Mouse (Mus musculus): Measurements from ENCODE around the gene Zbtb12. TPM values are rescaled to one million over a fixed set of nuclear protein-coding genes. Genes with fewer than 3 reads are reported as not detected.

Zbtb12 gene
- total and polyA plus RNA-seq, 3 experiments = 2.4 to 9.3 (median 8.5) TPM

DNA sequence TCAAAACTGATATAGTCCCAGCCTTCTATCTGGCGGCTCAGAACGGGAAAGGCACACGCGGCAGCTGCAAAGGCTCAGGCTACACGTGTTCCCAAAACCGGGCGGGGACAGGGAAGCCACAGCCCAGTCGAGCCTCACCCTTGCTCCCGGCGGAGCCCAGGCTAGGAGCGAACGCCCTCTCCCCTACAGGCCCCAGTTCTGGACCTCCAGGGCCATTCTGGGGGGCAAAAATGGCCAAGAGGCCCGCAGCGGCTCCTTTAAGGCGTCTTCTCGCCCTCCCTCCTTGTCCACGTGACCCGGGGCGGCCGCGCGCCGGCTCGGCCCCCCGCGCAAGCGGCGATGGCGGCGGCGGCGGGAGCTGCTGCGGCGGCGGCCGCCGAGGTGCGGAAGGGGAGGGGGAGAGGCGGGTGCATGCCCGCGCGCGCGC, 18.9 kb downstream of the Zbtb12 start, which contains the start of the genes C2 and Ehmt2:
Gene C2 (minus strand): TSS at position 106 of the 427 bp plus-strand sequence.
Gene Ehmt2 (plus strand): TSS at position 310 of the 427 bp plus-strand sequence.
- in situ Hi-C loops (cut with MboI; ENCODE audit: low pct_ligation_motif_present, low pct_unique_long_range_greater_than_20kb, low sequenced_read_pairs) = no loop called here
- H3K4me1 ChIP-seq (ENCODE audit: control insufficient read depth in 1 of 2, insufficient read depth in 2 of 2) = peaks cover 7 to 32% of the 10 kb centered on the region in 2 experiments

DNA sequence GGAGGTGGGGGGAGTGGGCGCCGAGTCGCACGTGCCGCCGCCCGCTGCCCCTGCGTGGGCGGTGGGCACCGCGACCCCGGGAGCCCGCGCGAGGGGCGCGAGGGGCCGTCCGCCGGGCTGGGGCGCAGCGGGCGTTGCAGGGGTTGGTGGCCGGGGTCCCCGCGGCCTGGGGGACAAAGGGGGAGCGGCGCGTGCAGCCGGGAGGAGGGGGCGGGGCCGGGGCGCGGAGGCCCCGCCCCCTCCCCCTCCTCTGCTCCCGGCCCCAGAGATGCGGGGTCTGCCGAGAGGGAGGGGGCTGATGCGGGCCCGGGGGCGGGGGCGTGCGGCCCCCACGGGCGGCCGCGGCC, 19.4 kb downstream of the Zbtb12 start:
- H3K27ac ChIP-seq (ENCODE audit: insufficient read depth, low read depth) = peak overlapping the region; percentile 89; the same call in 1 of the 2 replicates
- peaks cover 17% of the 10 kb centered on the region for H3K79me2 ChIP-seq (replicated peaks; ENCODE audit: control insufficient read depth, extremely low read depth, insufficient read depth, poor library complexity, severe bottlenecking)
- peaks cover 7 to 29% of the 10 kb centered on the region in 2 experiments for H3K4me1 ChIP-seq (ENCODE audit: control insufficient read depth in 1 of 2, insufficient read depth in 2 of 2)
- H3K4me3 ChIP-seq (replicated peaks in 1 of 3; ENCODE audit: low read depth in 2 of 3, low read length in 2 of 3, poor library complexity in 1 of 3) = peak overlapping the region; percentile 91 to 93 (median 92)
- DNase-seq (ENCODE audit: extremely low read depth) = no peak
- in situ Hi-C loops (cut with MboI; ENCODE audit: low pct_ligation_motif_present, low pct_unique_long_range_greater_than_20kb, low sequenced_read_pairs) (no loop called here), dilution Hi-C loops (cut with MboI; ENCODE audit: extremely low pct_ligation_motif_present, extremely low pct_unique_long_range_greater_than_20kb, low sequenced_read_pairs) (no loop called here)
- no peak for TF ChIP-seq E2F4 (IDR thresholded peaks at IDR 0.05; ENCODE audit: insufficient replicate concordance, low read depth, low read length)
- TF ChIP-seq BHLHE40 (IDR thresholded peaks at IDR 0.05; ENCODE audit: low read depth, low read length) = 0 out of 2 replicates have a peak, but pooled peaks have one; percentile 2
- no peaks in the 10 kb centered on the region for H3K27me3 ChIP-seq (replicated peaks)
- H3K36me3 ChIP-seq (replicated peaks in 1 of 2; ENCODE audit: control insufficient read depth in 1 of 2, insufficient read depth in 1 of 2, low read length in 1 of 2) = peaks cover 17 to 40% of the 10 kb centered on the region in 2 experiments
- peak overlapping the region; percentile 18; the same call in 1 of the 2 replicates for H3K4me2 ChIP-seq (ENCODE audit: insufficient read depth, low read depth, poor library complexity, severe bottlenecking)
- H3K9me3 ChIP-seq (replicated peaks; ENCODE audit: low read length) = peaks cover 5% of the 10 kb centered on the region
- H3K9ac ChIP-seq (ENCODE audit: insufficient read depth, low read depth) = peak overlapping the region; percentile 94

More for the DNA sequence above, 18.9 kb downstream of the Zbtb12 start, which contains the start of the genes C2 and Ehmt2:
- peaks cover 5% of the 10 kb centered on the region for H3K9me3 ChIP-seq (replicated peaks; ENCODE audit: low read length)
- H3K27ac ChIP-seq (ENCODE audit: insufficient read depth, low read depth) = peak within 1 kb of the TSS; percentile 89
- peaks cover 17% of the 10 kb centered on the region for H3K79me2 ChIP-seq (replicated peaks; ENCODE audit: control insufficient read depth, extremely low read depth, insufficient read depth, poor library complexity, severe bottlenecking)
- H3K36me3 ChIP-seq (replicated peaks in 1 of 2; ENCODE audit: control insufficient read depth in 1 of 2, insufficient read depth in 1 of 2, low read length in 1 of 2) = peaks cover 12 to 35% of the 10 kb centered on the region in 2 experiments
- peak; percentile 65 for DNase-seq (ENCODE audit: extremely low read depth)
- peak within 1 kb of the TSS; percentile 94 for H3K9ac ChIP-seq (ENCODE audit: insufficient read depth, low read depth)
- dilution Hi-C loops (cut with MboI; ENCODE audit: extremely low pct_ligation_motif_present, extremely low pct_unique_long_range_greater_than_20kb, low sequenced_read_pairs) = no loop called here
- peak within 1 kb of the TSS; percentile 84 for H3K4me2 ChIP-seq (ENCODE audit: insufficient read depth, low read depth, poor library complexity, severe bottlenecking)
- TF ChIP-seq HCFC1 (IDR thresholded peaks at IDR 0.05; ENCODE audit: low read depth, low read length) (peak; percentile 46), MXI1 (IDR thresholded peaks at IDR 0.05; ENCODE audit: low read depth, low read length) (peak; percentile 99), KAT2A (IDR thresholded peaks at IDR 0.05; ENCODE audit: insufficient replicate concordance, low read length) (no peak), SIN3A (IDR thresholded peaks at IDR 0.05; ENCODE audit: low read length) (peak; percentile 73; the same call in 1 of the 2 replicates), EP300 (IDR thresholded peaks at IDR 0.05; ENCODE audit: low read length) (no peak), NRF1 (IDR thresholded peaks at IDR 0.05; ENCODE audit: low read depth, low read length) (peak; percentile 71), MEF2A (IDR thresholded peaks at IDR 0.05; ENCODE audit: borderline replicate concordance, low read depth, low read length) (peak; percentile 55; the same call in 1 of the 2 replicates), MAZ (IDR thresholded peaks at IDR 0.05; ENCODE audit: low read depth, low read length) (peak; percentile 84), IRF4 (IDR thresholded peaks at IDR 0.05; ENCODE audit: low read depth, low read length) (peak; percentile 27; the same call in 1 of the 2 replicates), USF1 (IDR thresholded peaks at IDR 0.05; ENCODE audit: low read depth, low read length) (peak; percentile 88), CHD1 (IDR thresholded peaks at IDR 0.05; ENCODE audit: low read depth, low read length) (no peak), ZC3H11A (IDR thresholded peaks at IDR 0.05; ENCODE audit: low read depth, low read length) (no peak), BHLHE40 (IDR thresholded peaks at IDR 0.05; ENCODE audit: low read depth, low read length) (peak; percentile 81), USF2 (conservative IDR thresholded peaks at IDR 0.05; ENCODE audit: low read depth, low read length) (peak; percentile 62), ELF1 (IDR thresholded peaks at IDR 0.05; ENCODE audit: low read depth, low read length) (peak; percentile 42), NELFE (IDR thresholded peaks at IDR 0.05; ENCODE audit: low read depth, low read length) (peak; percentile 65; the same call in 1 of the 2 replicates), TCF12 (IDR thresholded peaks at IDR 0.05; ENCODE audit: low read depth, low read length) (peak; percentile 56), POLR2A (IDR thresholded peaks at IDR 0.05; ENCODE audit: low read depth, low read length) (peak; percentile 90), MAX (IDR thresholded peaks at IDR 0.05; ENCODE audit: low read length) (peak; percentile 95), JUND (conservative IDR thresholded peaks at IDR 0.05; ENCODE audit: low read depth, low read length) (no peak), MYC (IDR thresholded peaks at IDR 0.05; ENCODE audit: low read depth, low read length) (peak; percentile 98), TBP (conservative IDR thresholded peaks at IDR 0.05; ENCODE audit: low read depth, low read length) (0 out of 2 replicates have a peak, but pooled peaks have one; percentile 68)
- no peaks in the 10 kb centered on the region for H3K27me3 ChIP-seq (replicated peaks)
- H3K4me3 ChIP-seq (replicated peaks in 1 of 3; ENCODE audit: low read depth in 2 of 3, low read length in 2 of 3, poor library complexity in 1 of 3) = peak within 1 kb of the TSS; percentile 91 to 93 (median 92)

All from CH12.LX (cell line).